Mouse (Mus musculus) forebrain, embryonic 12.5 days (tissue): ENCODE data around the gene Styxl1. TPM values are rescaled to one million over a fixed set of nuclear protein-coding genes. Genes with fewer than 3 reads are reported as not detected.
A peak's percentile ranks its signal among the peaks of the same experiment; 100 is the strongest.

Source experiments
- ATAC-seq: fragments of 200-750 bp; cut with Nextera tagmentation; 2 replicates; pipeline ENCODE4 v1.8.0; 2017; ENCODE audit warnings: moderate TSS enrichment; ENCODE audit not compliant: low FRiP score
- H3K27ac ChIP-seq: fragments of 300-500 bp; sonication (generic); 2 replicates; pipeline ENCODE4 v1.5.1; 2016; ENCODE audit warnings: mild to moderate bottlenecking
- H3K27me3 ChIP-seq: fragments of 300-500 bp; sonication (generic); 2 replicates; pipeline ENCODE4 v1.6.1; 2016; ENCODE audit warnings: mild to moderate bottlenecking
- H3K36me3 ChIP-seq: fragments of 300-500 bp; sonication (generic); replicated peaks from 2 replicates; pipeline ENCODE4 v1.6.1; 2016; ENCODE audit warnings: mild to moderate bottlenecking
- H3K4me1 ChIP-seq: fragments of 300-500 bp; sonication (generic); 2 replicates; pipeline ENCODE4 v1.6.1; 2016
- H3K4me2 ChIP-seq: fragments of 300-500 bp; sonication (generic); 2 replicates; pipeline ENCODE4 v1.6.1; 2016; ENCODE audit warnings: mild to moderate bottlenecking, moderate library complexity
- H3K4me3 ChIP-seq: fragments of 300-500 bp; sonication (generic); replicated peaks from 2 replicates; pipeline ENCODE4 v1.5.1; 2016; ENCODE audit warnings: mild to moderate bottlenecking
- H3K9ac ChIP-seq: fragments of 300-500 bp; sonication (generic); 2 replicates; pipeline ENCODE4 v1.6.1; 2016; ENCODE audit warnings: mild to moderate bottlenecking
- H3K9me3 ChIP-seq: fragments of 300-500 bp; sonication (generic); 2 replicates; pipeline ENCODE4 v1.6.1; 2016
- WGBS: fragments of 180-500 bp; shearing (Covaris S2); methylation state at CpG from one replicate; pipeline ENCODE4 v1.1.7; 2016; 5-methylcytosine and 5-hydroxymethylcytosine counted together
- polyA plus RNA-seq: library from polyadenylated mRNA; unstranded; fragments of >200 nt; fragmentation: Nextera tagmentation; extraction: Ambion mirVana; gene quantifications from 2 replicates; pipeline ENCODE4 v1.2.1, GENCODE M21; 2016

Gene Styxl1
- polyA plus RNA-seq, 1 experiment from 2014 or later = 0.29 TPM

DNA sequence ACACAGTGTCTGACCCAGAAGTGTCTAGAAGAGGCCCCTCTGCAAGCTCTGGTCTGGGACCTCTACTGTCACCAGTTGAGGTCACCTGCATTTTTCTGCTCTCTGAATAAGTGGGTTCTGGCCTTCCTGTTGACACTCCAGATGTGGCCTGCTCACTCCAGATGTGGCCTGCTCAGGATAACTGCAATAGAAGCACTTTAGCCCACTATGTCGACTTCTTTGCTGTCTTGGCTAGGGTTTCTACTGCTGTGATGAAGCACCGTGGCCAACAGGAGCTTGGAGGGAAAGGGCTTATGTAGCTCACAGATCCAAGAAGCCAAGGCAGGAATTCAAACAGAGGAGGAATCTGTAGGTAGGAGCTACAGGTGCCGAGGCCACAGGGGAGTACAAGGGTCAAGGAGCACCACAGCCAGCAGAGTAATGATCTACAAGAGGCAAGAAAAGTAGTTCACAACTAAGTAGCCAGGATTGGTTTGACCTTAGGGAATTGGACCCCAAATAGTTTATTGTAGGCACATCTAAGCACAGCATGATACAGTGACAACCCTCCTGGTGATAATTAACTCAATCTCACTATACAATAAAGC, 54.9 kb downstream of the Styxl1 start:
- H3K27ac ChIP-seq = no peak overlapping the region
- no peak overlapping the region for H3K4me2 ChIP-seq
- H3K27me3 ChIP-seq = no peaks in the 10 kb centered on the region
- no peak for ATAC-seq
- WGBS = 84% methylated on average over 3 of the region's 3 CpGs
- peaks cover 51% of the 10 kb centered on the region for H3K4me1 ChIP-seq
- H3K9ac ChIP-seq = no peak overlapping the region
- no peak overlapping the region for H3K4me3 ChIP-seq
- H3K9me3 ChIP-seq = no peaks in the 10 kb centered on the region
- peaks cover 11% of the 10 kb centered on the region for H3K36me3 ChIP-seq

DNA sequence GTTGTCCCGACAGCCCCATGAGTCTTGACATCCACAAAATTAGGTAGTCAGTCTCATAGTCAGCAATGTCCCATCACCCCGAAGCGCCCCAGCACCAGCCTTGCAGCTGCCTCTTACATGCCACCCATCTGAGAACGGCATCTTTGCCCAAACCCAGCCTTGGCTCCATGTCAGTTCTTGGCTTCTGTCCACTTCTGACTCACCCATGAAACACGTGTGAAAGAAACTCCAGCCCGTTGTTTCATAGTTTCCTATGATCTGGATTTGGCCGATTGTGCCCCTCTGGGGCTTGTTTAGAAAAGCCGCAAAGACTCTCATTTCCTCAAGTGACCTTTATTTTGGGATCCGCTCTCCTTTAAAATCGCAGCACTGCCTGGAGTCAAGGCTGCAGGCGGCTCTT, 56.1 kb downstream of the Styxl1 start:
- Histone ChIP-seq H3K4me1 (peaks cover 43% of the 10 kb centered on the region), H3K36me3 (peaks cover 20% of the 10 kb centered on the region), H3K4me2 (no peak overlapping the region), H3K9me3 (no peaks in the 10 kb centered on the region), H3K4me3 (no peak overlapping the region), H3K27me3 (no peaks in the 10 kb centered on the region), H3K27ac (no peak overlapping the region), H3K9ac (no peak overlapping the region)
- no peak for ATAC-seq
- 87% methylated on average over 11 of the region's 11 CpGs for WGBS

DNA sequence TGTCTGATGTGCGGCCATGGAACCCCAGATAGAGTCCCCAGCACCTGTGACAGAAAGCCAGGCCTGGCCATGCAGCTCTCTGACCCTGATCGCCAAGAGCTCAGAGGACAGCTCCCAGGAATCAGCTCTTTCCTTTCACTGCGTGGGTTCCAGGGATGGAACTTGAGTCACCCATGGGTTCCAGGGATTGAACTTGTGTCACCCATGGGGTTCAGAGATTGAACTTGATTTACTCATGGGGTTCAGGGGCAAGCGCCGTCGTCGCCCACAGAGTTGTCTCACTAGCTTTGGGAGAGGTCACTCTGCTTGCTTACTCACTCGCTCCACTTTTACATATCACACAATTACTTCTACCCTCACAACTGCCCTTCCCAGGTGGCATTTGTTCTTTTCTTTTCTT, 57.1 kb downstream of the Styxl1 start:
- Histone ChIP-seq H3K4me2 (no peak overlapping the region), H3K9ac (no peak overlapping the region), H3K4me1 (peaks cover 32% of the 10 kb centered on the region), H3K27me3 (no peaks in the 10 kb centered on the region), H3K27ac (no peak overlapping the region), H3K9me3 (no peaks in the 10 kb centered on the region), H3K4me3 (no peak overlapping the region), H3K36me3 (peaks cover 31% of the 10 kb centered on the region)
- 92% methylated on average over 8 of the region's 8 CpGs for WGBS
- no peak for ATAC-seq

DNA sequence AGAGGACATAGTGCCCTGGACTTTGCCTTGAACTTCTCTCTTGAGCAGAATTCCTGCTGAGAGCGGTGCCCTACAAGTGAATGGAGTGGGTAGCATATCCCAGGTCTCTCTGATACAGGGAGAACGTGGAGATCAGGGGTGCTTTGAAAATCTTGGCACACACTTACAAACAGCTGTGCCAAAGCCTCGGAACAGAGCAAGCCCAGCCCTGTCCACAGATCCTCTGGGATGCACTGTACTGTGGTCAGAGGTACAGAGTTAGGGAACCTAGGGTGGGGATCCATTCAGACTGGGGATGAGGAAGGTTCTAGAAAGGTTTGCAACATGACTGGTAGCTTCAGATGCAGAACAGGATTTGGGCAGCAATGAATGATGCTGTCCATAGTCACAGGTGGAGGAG, 58.1 kb downstream of the Styxl1 start:
- H3K36me3 ChIP-seq = peaks cover 36% of the 10 kb centered on the region
- H3K9me3 ChIP-seq = no peaks in the 10 kb centered on the region
- H3K4me2 ChIP-seq = no peak overlapping the region
- no peak overlapping the region for H3K4me3 ChIP-seq
- no peak overlapping the region for H3K27ac ChIP-seq
- 85% methylated on average over 3 of the region's 3 CpGs for WGBS
- peaks cover 23% of the 10 kb centered on the region for H3K4me1 ChIP-seq
- ATAC-seq = no peak
- H3K27me3 ChIP-seq = no peaks in the 10 kb centered on the region
- H3K9ac ChIP-seq = 0 out of 2 replicates have a peak overlapping the region, but pooled peaks have one; percentile 7

DNA sequence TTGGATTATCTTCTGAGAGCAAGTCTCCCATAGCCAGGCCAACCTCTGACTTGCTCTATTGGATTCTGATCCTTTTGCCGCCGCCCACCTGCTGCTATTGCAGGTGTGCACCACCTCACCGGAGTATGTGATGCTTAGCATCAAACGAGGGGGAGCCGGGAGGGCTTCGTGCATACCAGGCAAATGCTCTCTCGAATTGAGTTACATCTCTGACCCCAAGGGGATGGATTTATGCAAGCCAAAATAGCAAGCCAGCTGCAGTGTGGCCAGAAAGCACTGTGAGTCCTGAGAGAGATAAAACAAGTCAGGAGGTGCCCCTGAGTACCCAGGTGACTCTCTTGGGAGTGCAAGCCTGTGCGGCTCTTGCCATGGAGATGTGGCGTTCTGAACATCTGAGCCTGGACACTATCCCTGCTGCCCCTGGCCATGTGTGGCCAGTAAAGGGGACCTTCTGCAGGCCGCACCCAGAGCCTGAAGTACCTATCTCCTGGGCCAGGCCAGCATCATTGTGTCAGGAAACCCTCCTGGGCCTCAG, 58.5 kb downstream of the Styxl1 start:
- peaks cover 36% of the 10 kb centered on the region for H3K36me3 ChIP-seq
- no peaks in the 10 kb centered on the region for H3K27me3 ChIP-seq
- H3K27ac ChIP-seq = no peak overlapping the region
- no peak for ATAC-seq
- H3K4me3 ChIP-seq = no peak overlapping the region
- no peak overlapping the region for H3K4me2 ChIP-seq
- H3K4me1 ChIP-seq = peaks cover 18% of the 10 kb centered on the region
- H3K9ac ChIP-seq = 0 out of 2 replicates have a peak overlapping the region, but pooled peaks have one; percentile 7
- 89% methylated on average over 10 of the region's 10 CpGs for WGBS
- H3K9me3 ChIP-seq = no peaks in the 10 kb centered on the region

DNA sequence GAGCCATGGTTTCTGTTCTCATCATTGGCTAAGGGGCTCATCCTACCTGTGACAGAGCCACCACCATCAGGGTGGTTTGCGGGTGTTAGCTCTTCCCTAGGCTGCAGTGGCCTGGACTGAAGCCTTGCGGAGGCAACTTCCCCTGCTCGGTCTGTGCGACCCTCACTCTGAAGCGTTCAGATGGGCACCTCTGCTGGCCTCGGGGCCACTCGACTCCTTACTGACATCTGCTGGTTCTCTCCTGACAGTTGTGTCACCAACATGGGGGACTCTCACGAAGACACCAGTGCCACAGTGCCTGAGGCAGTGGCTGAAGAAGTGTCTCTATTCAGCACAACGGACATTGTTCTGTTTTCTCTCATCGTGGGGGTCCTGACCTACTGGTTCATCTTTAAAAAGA, 62.6 kb downstream of the Styxl1 start:
- ATAC-seq = no peak
- H3K9ac ChIP-seq = no peak overlapping the region
- no peak overlapping the region for H3K4me2 ChIP-seq
- peaks cover 36% of the 10 kb centered on the region for H3K36me3 ChIP-seq
- whole genome bisulfite sequencing = 54% methylated on average over 10 of the region's 10 CpGs
- peaks cover 13% of the 10 kb centered on the region for H3K4me1 ChIP-seq
- H3K9me3 ChIP-seq = no peaks in the 10 kb centered on the region
- no peaks in the 10 kb centered on the region for H3K27me3 ChIP-seq
- H3K27ac ChIP-seq = no peak overlapping the region
- H3K4me3 ChIP-seq = no peak overlapping the region

DNA sequence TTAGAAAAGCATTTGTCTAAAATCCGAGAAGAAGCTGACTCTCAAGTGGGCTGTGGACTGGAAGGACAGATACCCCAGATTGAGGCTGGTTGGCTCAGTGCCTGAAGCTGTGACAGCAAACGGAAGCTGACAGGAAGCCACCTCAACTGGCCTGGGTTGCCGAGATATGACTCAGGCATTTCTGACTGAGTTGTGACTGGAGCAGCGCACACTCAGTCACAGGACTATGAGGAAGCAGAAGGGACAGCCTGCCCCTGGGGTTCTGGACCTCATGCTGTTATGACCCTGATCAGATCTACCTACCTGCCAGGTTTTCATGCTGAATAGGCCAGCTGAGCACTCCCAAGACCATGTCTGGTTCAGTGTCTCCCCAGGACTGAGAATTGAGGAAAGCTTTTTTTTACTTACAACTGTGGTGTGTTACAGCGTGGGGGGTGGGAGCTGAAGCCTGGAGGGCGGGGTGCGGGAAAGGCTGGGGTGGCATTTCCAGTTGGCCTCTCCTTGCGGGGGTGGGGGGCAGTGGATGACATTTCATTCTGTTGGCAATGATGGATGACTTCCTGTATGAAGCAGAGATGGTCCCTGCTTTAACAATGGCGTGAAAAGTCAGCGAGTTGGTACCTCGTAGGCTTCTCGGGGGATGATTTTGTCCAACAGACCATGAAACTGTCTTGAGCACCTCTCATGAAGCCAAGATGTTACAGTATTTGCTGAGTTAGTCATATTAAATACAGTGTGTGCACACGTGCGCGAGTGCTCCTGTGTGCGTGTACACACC, 64.6 kb downstream of the Styxl1 start:
- no peak overlapping the region for H3K4me2 ChIP-seq
- WGBS = 89% methylated on average over 16 of the region's 16 CpGs
- H3K36me3 ChIP-seq = peaks cover 40% of the 10 kb centered on the region
- no peaks in the 10 kb centered on the region for H3K9me3 ChIP-seq
- peaks cover 13% of the 10 kb centered on the region for H3K4me1 ChIP-seq
- no peak overlapping the region for H3K27ac ChIP-seq
- no peaks in the 10 kb centered on the region for H3K27me3 ChIP-seq
- H3K4me3 ChIP-seq = no peak overlapping the region
- no peak for ATAC-seq
- no peak overlapping the region for H3K9ac ChIP-seq

DNA sequence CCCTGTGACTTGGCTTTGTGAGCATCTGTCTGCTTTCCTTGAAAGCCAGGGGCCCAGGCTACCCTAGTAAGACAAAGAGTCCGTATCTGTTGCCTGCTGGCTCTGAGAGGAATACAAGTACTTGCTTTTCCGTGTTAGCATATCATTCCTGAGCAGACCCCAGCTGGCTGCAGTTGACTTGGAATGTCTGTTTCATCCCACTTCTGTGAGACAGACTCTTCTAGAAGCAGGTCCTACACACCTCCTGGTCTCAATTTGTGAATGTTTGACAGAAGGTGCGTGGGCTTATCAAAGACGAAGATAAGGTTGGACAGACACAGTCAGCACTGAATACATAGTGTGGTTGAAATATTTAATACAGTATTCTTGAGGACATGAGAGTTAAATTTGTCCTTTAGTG, 65.4 kb downstream of the Styxl1 start:
- Histone ChIP-seq H3K9ac (no peak overlapping the region), H3K36me3 (peaks cover 35% of the 10 kb centered on the region), H3K9me3 (no peaks in the 10 kb centered on the region), H3K4me1 (peaks cover 13% of the 10 kb centered on the region), H3K4me3 (no peak overlapping the region), H3K27ac (0 out of 2 replicates have a peak overlapping the region, but pooled peaks have one; percentile 14), H3K27me3 (no peaks in the 10 kb centered on the region), H3K4me2 (no peak overlapping the region)
- ATAC-seq = no peak
- WGBS = 81% methylated on average over 4 of the region's 4 CpGs

DNA sequence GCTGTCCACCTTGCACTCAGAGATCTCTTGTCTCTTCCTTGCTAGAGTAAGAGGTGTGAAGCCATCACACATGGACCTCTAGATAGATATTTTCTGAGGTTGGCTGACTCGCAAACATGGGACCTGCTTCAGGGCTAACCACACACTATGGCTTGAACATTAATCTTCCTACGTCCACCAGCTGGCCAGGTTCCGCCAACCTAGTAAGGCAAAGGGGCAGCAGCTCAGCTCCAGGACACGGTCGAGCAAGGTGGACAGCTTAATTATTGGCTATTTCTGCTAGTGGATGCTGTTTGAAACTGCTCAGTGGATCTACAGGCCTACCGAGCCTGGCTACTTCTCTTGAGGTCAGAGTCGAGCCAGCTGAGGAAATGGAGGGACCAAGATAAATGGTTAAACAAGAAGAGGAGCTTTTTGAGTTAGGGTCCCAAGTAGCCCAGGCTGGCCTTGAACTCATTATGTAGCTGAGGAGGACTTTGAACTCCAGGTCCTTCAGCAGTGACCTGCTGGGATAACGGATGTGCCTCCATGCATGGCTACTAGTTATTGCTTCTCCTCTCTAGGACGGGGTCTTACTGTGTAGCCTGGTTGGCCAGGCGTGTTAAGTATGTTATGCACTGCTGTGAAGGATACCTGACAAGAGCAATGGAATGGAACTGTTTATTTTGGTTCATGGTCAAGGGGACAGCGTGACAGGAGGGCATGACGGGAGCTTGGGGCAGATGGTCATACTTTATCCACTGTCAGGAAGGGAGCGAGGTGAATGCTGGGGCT, 66.4 kb downstream of the Styxl1 start:
- H3K4me3 ChIP-seq = no peak overlapping the region
- H3K36me3 ChIP-seq = peaks cover 35% of the 10 kb centered on the region
- no peaks in the 10 kb centered on the region for H3K27me3 ChIP-seq
- no peak overlapping the region for H3K4me2 ChIP-seq
- H3K4me1 ChIP-seq = peaks cover 13% of the 10 kb centered on the region
- H3K9ac ChIP-seq = no peak overlapping the region
- WGBS = 94% methylated on average over 13 of the region's 13 CpGs
- no peak for ATAC-seq
- no peak overlapping the region for H3K27ac ChIP-seq
- no peaks in the 10 kb centered on the region for H3K9me3 ChIP-seq

DNA sequence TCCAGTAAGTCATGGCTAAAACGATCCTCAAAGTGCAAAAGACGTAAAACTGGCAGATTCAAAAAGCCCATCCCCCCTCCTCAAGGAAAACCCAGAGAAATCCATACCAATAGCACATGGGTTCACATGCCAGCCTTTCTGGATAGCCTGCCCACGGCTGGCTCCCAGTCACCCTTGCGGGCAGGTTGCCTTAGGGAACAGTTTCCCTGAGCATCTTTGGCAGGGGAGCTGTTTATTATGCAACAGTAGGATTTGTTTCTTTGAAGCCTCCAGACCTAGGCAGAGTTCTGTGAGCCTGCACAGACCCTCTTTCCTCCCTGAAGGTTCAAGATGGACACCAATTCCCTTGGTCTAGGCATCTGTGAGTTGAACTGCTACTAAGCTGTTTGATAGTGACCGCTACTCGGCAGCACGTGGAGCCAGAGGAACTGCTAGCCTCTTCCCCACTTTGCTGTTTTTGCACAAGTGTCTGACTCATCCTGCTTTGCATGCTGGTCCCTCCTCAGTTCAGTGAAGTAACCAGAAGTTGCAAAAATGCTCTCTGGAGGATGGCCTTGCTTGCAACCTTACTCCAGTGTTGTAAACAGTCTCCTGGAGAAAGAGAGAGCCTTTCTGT, 67.5 kb downstream of the Styxl1 start:
- Histone ChIP-seq H3K27ac (no peak overlapping the region), H3K9me3 (no peaks in the 10 kb centered on the region), H3K4me1 (peaks cover 13% of the 10 kb centered on the region), H3K9ac (no peak overlapping the region), H3K4me2 (no peak overlapping the region), H3K4me3 (no peak overlapping the region), H3K27me3 (no peaks in the 10 kb centered on the region), H3K36me3 (peaks cover 31% of the 10 kb centered on the region)
- ATAC-seq = no peak
- 92% methylated on average over 7 of the region's 7 CpGs for WGBS

DNA sequence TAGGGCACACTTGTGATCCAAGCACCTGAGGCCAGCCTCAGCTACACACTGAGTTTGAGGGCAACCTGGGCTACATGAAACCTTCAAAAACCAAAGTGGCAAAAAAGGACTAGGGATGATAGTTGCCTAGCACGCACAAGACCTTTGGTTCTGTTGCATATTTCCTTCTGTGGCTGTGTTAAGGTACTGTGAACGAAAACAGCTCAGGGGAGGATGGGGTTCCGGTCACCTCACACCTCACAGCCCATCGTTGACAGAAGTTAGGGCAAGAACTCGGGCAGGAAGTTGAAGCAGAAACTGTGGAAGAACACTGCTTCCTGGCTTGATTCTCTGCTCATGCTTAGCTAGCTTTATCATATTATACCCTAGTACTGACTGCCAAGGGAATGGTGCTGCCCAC, 68.5 kb downstream of the Styxl1 start:
- no peak for ATAC-seq
- no peak overlapping the region for H3K27ac ChIP-seq
- no peak overlapping the region for H3K4me2 ChIP-seq
- H3K27me3 ChIP-seq = no peaks in the 10 kb centered on the region
- no peak overlapping the region for H3K4me3 ChIP-seq
- peaks cover 13% of the 10 kb centered on the region for H3K4me1 ChIP-seq
- H3K9me3 ChIP-seq = no peaks in the 10 kb centered on the region
- H3K36me3 ChIP-seq = peaks cover 33% of the 10 kb centered on the region
- H3K9ac ChIP-seq = no peak overlapping the region
- 95% methylated on average over 5 of the region's 5 CpGs for WGBS

DNA sequence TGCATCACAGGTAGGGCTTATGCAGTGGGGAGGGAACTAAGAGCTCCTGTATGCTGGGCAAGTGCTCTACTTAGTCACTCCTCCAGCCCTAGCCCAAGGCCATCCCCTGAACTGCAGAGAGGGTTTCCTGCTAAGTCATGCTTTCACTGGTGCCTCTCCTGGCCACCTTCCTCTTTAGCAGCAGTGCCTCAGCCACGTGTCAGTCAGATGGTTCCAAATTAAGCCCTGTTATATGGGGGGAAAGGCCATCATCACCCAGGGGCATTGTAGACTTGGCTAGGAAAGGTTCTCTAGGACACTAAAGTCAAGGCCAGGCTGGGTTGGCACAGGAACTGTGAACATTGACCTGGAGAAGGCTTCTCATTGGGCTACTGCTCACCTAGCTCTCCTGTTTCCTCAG, 70.3 kb downstream of the Styxl1 start:
- Histone ChIP-seq H3K4me2 (no peak overlapping the region), H3K4me1 (0 out of 2 replicates have a peak, but pooled peaks cover 7% of the 10 kb centered on the region), H3K9me3 (no peaks in the 10 kb centered on the region), H3K27me3 (no peaks in the 10 kb centered on the region), H3K9ac (no peak overlapping the region), H3K4me3 (no peak overlapping the region), H3K36me3 (peaks cover 33% of the 10 kb centered on the region), H3K27ac (no peak overlapping the region)
- no peak for ATAC-seq
- WGBS = 86% methylated on average over 1 of the region's 1 CpGs
